Mouse (Mus musculus) cerebellum, adult 8-10 months (tissue): ENCODE measurements around the gene Tagap1.
"Not testable (repeated sequence)": the region's sequence is repeated elsewhere in the genome, so short reads cannot be mapped to it uniquely, and the experiment has no call there.

Source experiments
- DNase-seq: peaks from one replicate; pipeline ENCODE4 v3.0.0; 2022

The Tagap1 gene

DNA sequence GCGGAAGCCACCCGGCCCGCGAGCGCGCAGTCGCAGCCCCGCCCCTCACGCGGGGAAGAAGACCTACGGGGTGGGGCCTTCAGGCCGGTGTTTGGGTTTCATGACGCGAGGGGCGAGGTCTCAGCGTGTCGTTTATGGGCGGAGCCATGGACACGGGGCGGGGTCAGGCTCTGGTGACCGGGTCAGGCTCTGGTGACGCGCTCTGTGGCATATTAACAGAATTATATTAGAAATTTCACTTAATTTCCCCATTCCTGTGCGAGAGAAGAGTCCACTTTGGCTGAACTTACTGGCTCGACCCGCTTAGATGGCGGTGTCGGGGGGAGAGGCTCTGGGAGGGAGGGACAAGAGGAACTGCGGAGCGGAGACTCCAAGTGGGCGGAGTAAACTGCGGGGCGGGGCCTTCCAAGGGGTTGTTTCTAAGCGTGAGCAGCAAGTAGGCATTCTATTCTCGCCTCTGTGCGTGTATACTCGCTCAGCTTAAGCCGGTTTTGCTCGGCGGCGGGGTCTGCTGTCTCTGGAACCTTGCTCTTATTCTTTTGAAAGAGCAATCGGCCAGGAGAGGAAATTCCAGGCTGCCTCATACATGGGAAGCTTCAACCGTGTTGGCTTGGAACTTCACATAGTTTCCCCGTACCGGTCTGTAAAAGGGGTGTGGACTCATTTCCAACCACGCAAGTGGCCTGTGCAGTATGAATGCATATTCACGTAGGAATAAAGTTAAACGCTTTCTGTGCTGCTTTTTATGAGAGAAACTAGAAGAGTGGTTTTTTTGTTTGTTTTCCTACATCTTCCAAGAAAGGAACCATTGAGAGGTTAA is 435 bp upstream of the Tagap1 start:
- DNase-seq: peak; percentile 59

DNA sequence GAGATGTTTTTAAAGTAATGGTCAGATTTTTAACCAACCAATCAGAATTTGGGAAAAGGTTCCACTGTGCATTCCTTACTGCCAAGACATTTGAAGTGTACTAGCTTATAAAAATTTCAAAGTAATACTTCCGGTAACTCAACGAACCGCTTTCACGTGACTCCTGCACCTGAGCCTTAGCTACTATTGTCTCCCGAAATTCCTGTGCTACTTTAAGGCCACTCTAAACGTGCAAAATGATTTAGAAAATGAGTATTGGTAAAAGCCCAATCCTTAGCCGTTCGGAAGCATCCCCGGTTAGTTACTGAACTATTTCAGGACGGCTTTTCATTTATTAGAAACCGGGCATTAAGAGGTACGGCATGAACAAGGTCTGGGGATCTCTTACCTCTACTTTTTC is 607 bp downstream of the Tagap1 start:
- DNase-seq: not testable (repeated sequence)

DNA sequence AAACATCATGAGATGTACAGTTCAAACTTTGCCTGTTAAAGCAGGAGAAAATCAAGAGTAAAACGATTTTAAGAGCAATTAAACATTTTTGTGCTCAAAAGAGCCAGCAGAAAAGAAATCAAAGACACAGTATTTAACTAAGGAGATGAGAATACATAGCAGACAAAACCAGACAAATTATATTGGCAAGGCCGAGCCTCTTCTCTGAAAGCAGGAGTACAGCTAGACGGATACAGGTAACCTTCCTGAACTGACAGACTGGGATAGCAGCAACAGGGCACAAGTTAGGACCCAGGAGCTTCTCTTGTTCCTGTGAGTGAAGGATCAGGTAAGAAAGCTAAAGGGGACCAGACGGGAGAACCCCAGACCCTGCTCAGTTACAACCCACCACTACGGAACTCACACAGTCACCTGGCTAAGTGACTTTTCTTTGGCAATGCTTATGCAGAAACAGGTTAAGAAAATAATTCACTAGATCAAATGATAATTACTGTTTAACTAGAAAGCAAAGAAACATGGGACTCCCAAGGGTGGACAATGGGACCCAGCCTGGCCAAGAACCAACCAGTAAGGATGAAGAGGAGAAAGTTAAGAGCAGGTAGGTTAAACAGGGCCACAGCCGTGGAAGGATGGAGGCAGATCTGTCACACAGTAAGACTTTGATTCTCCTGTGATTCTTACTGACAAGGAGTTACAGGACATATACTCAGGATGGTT is 1.3 kb downstream of the Tagap1 start:
- DNase-seq: not testable (repeated sequence)

- DNase-seq: not testable (repeated sequence)
These were observed 2.1 kb downstream of the Tagap1 start for GRCm38 (mm10) chr17:6958881-6959280.

DNA sequence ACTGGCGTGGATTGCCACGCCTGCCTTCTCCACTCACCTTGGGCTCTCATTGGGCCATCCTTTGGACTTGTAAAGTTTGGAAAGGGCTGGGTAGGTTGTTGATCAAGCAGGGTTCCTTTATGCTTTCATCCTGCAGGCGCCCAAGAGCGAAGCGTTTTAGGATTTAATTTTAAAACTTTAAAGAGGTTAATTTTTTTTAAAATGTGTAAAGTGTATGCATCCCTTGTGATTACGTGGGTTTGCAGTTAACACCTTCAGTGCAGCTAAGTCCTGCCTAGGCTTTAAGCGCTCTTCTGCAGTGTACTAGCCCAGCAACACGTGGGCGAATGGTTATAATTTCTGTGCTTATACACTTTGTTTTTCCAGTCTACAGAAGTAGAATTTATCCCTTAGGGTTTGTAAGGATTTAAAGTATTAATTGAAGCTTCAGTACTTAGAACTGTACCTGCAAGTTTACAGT is 12.2 kb downstream of the Tagap1 start:
- not testable (repeated sequence) for DNase-seq

GRCm38 (mm10) chr17:6947984-6948768 is 12.8 kb downstream of the Tagap1 start, which contains the start of gene Rsph3b:
Gene Rsph3b (minus strand): TSS chr17:6948682.
- DNase-seq: peak; percentile 54

DNA sequence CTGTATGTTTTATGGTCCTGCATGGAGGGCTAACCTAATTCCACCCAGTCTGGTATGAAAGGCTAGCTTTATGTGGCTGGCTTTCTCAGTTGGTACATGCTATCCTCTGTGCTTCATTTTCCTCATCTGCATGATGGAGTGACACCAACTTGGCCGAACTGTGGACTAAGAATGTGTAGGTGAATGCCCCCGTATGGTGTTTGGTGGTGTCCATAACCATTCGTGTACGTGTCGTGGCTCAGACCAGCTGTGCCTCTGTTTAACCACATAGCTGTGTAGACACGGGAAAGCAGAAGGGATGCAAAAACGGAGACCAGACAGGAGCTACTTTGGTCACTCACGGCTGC is 13.3 kb downstream of the Tagap1 start:
- not testable (repeated sequence) for DNase-seq

DNA sequence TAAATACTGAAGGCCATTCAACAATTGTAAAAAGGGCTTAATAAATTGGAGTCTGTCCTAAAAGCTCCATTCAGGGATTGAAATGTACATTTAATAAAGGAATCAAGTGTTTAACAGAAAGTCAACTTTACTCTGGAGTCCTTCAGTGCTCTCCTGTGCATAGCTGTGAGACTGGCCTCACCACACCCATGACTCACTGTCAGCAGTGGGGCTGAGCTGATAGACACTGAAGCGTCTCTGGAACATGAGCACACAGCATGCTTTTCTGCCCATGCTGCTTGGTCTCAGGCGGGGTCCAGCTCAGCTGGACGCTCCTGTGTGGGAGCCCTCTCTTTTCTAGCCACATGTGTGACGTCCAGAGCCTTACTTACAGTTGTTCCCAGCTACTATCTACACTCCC is 18.4 kb downstream of the Tagap1 start:
- DNase-seq: not testable (repeated sequence)

DNA sequence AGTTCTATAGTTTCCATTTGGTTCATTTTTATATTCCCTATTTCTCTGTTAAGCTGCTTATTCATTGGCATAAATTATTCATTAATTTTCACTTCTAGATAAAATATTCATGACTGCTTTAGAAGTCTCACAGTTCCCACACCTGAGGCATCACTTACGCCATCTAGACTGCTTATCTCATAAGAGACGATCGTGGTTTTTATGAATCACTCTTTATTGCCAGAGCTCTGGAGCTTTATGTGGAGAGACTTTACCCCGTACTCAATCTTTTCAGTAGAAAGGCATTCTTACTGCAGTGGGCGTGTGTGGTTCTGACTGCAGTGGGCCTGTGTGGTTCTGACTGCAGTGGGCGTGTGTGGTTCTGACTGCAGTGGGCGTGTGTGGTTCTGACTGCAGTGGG is 29.3 kb downstream of the Tagap1 start:
- not testable (repeated sequence) for DNase-seq

- not testable (repeated sequence) for DNase-seq
These were observed 40.5 kb downstream of the Tagap1 start for GRCm38 (mm10) chr17:6920351-6920894.

- DNase-seq: not testable (repeated sequence)
These were observed 41.6 kb downstream of the Tagap1 start for GRCm38 (mm10) chr17:6919388-6919787.

DNA sequence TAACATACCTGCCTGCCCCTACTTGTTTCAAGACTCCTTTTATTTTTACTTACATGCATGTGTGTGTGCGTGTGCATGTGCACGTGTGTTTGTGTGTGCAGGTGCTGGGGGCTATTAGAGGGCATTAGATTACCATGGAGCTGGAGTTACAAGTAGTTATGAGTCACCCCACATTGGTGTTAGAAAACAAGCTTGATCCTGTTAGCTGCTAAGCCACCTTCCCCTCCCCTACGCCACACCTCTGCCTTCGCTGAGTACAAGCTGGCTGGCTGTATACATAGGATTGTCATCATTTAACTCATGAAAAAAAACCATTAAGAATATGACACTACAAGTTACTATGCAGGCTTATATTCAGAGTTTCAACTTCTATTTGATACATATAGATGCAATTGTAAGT is 45.7 kb downstream of the Tagap1 start:
- not testable (repeated sequence) for DNase-seq

DNA sequence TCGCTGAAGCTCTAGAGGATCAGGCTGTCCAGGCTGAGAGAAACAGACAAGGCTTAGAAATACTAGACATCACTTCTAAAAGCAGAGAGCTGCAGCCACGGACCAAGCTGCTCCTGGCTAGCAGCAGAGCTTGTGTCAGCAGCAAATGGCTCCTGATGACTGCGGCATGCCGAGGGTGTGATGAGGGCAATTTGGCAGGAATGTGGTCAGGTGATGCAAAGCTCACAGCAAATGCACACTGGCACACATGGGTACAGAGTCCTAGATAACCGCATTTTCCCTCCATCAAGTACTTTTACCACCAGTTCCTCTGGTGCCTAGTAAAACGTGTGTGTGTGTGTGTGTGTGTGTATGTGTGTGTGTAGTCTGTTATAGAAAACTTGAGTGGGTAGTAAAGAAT is 46.9 kb downstream of the Tagap1 start:
- DNase-seq: not testable (repeated sequence)
